Comparison of ENCODE assay signal across 13 mouse cellular contexts in the genomic region with DNA sequence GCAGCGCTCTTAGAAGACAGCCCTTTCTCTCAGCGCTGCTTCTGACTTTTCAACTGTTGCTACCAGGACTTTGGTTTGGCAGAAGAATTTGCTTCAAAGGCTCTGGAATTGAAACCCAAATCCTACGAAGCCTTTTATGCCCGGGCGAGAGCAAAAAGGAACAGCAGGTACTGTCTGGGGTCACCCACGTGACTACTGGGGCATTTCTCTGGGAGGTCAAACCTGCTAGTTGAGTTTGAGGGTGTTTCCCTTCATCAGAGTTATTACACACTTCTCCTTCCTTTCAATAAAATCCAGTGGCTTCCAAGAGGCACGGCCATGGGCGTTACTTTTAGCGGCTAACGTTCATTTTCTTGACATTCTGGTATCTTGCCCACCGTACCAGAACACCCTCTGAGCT. TPM values are rescaled to one million over a fixed set of nuclear protein-coding genes. Genes with fewer than 3 reads are reported as not detected.
DNase-seq lines count a peak whose midpoint lies in the region; ATAC-seq and TF ChIP-seq lines count a peak whose summit lies in the region.
"Had no signal": no experiment of that assay in that cellular context is flagged by ENCODE, and none has a peak within 500 bp of the region (broad histone marks: within the 10 kb centered on the region; RNA-seq: fewer than 3 reads in every experiment).

No protein-coding gene starts in this region.

- ATAC-seq in hindbrain, postnatal 0 days, result no peak
- no peak for ATAC-seq in midbrain, embryonic 15.5 days (replicated peaks)
- no peak for ATAC-seq in embryonic facial prominence, embryonic 14.5 days (ENCODE audit: low read depth)
- ATAC-seq: activated CD4-positive, CD25-positive, alpha-beta regulatory T cell, adult 4 months; forebrain, embryonic 14.5 days had no signal

- TF ChIP-seq POLR2A in small intestine, adult 2 months (IDR thresholded peaks at IDR 0.05; ENCODE audit: low read depth, low read length), result no peak
- no peak for TF ChIP-seq POLR2A in thymus, adult 2 months (IDR thresholded peaks at IDR 0.05; ENCODE audit: control insufficient read depth, extremely low read depth, insufficient read depth, low read length, poor library complexity)

- H3K4me2 ChIP-seq in hindbrain, postnatal 0 days (ENCODE audit: low read depth, low read length), result no peak overlapping the region
- no peak overlapping the region for H3K4me2 ChIP-seq in midbrain, embryonic 15.5 days
- no peak overlapping the region for H3K4me2 ChIP-seq in embryonic facial prominence, embryonic 14.5 days (ENCODE audit: low read depth, low read length)
- H3K4me2 ChIP-seq: lung, embryonic 14.5 days had no signal

- no peaks in the 10 kb centered on the region for H3K27me3 ChIP-seq in hindbrain, embryonic 10.5 days (ENCODE audit: insufficient read depth, poor library complexity, severe bottlenecking)
- no peaks in the 10 kb centered on the region for H3K27me3 ChIP-seq in hindbrain, postnatal 0 days (ENCODE audit: insufficient read depth, low read length)
- H3K27me3 ChIP-seq in midbrain, embryonic 10.5 days (ENCODE audit: low read depth, poor library complexity, severe bottlenecking), result no peaks in the 10 kb centered on the region
- H3K27me3 ChIP-seq in midbrain, embryonic 15.5 days (replicated peaks), result no peaks in the 10 kb centered on the region
- H3K27me3 ChIP-seq in embryonic facial prominence, embryonic 14.5 days (replicated peaks; ENCODE audit: control insufficient read depth, insufficient read depth, low read length), result no peaks in the 10 kb centered on the region
- H3K27me3 ChIP-seq in small intestine, adult 2 months (ENCODE audit: control insufficient read depth, insufficient read depth, low read length), result no peaks in the 10 kb centered on the region
- H3K27me3 ChIP-seq in thymus, adult 2 months (ENCODE audit: control insufficient read depth, insufficient read depth, low read length), result no peaks in the 10 kb centered on the region
- H3K27me3 ChIP-seq: CH12.LX had no signal

- H3K27ac ChIP-seq in hindbrain, embryonic 10.5 days, result peak overlapping the region; percentile 73
- H3K27ac ChIP-seq in hindbrain, postnatal 0 days, result no peak overlapping the region
- peak overlapping the region; percentile 47 for H3K27ac ChIP-seq in midbrain, embryonic 10.5 days (replicated peaks)
- no peak overlapping the region for H3K27ac ChIP-seq in midbrain, embryonic 15.5 days
- H3K27ac ChIP-seq in embryonic facial prominence, embryonic 14.5 days (replicated peaks; ENCODE audit: low read depth, low read length), result peak overlapping the region; percentile 34; the same call in 1 of the 2 replicates
- H3K27ac ChIP-seq in small intestine, adult 2 months (ENCODE audit: insufficient read depth, low read depth, low read length), result peak overlapping the region; percentile 79
- no peak overlapping the region for H3K27ac ChIP-seq in thymus, adult 2 months (ENCODE audit: control insufficient read depth, insufficient read depth, low read length)

- DNase-seq in hindbrain, embryonic 10.5 days (ENCODE audit: low spot score), result no peak
- DNase-seq in hindbrain, postnatal 0 days (ENCODE audit: low spot score), result no peak
- no peak for DNase-seq in midbrain, embryonic 10.5 days (ENCODE audit: low spot score)
- no peak for DNase-seq in embryonic facial prominence, embryonic 14.5 days (ENCODE audit: low spot score)
- DNase-seq in thymus, adult 2 months, result no peak
- DNase-seq in embryo, embryonic 10.5 days (ENCODE audit: low spot score), result no peak
- DNase-seq: heart, adult 18-20 months had no signal

- H3K9me3 ChIP-seq in hindbrain, embryonic 10.5 days, result peaks cover 6% of the 10 kb centered on the region; the same call in 1 of the 2 replicates
- H3K9me3 ChIP-seq in hindbrain, postnatal 0 days (ENCODE audit: low read length), result no peaks in the 10 kb centered on the region
- H3K9me3 ChIP-seq in midbrain, embryonic 10.5 days (replicated peaks), result no peaks in the 10 kb centered on the region
- no peaks in the 10 kb centered on the region for H3K9me3 ChIP-seq in midbrain, embryonic 15.5 days
- H3K9me3 ChIP-seq in embryonic facial prominence, embryonic 14.5 days (ENCODE audit: control insufficient read depth, low read length), result no peaks in the 10 kb centered on the region

- peaks cover 31% of the 10 kb centered on the region for H3K36me3 ChIP-seq in hindbrain, embryonic 10.5 days
- H3K36me3 ChIP-seq in hindbrain, postnatal 0 days (ENCODE audit: insufficient read depth, low read length), result peaks cover 6% of the 10 kb centered on the region; the same call in 1 of the 2 replicates
- peaks cover 31% of the 10 kb centered on the region for H3K36me3 ChIP-seq in midbrain, embryonic 10.5 days
- no peaks in the 10 kb centered on the region for H3K36me3 ChIP-seq in midbrain, embryonic 15.5 days (replicated peaks)
- peaks cover 56% of the 10 kb centered on the region for H3K36me3 ChIP-seq in embryonic facial prominence, embryonic 14.5 days (ENCODE audit: control insufficient read depth, insufficient read depth, low read length)
- peaks cover 31% of the 10 kb centered on the region for H3K36me3 ChIP-seq in small intestine, adult 2 months (ENCODE audit: control insufficient read depth, insufficient read depth, low read length)
- no peaks in the 10 kb centered on the region; the same call in 1 of the 2 replicates for H3K36me3 ChIP-seq in thymus, adult 2 months (ENCODE audit: control insufficient read depth, insufficient read depth, low read length)

- no peak for TF ChIP-seq CTCF in hindbrain, postnatal 0 days (IDR thresholded peaks at IDR 0.05; ENCODE audit: low read depth)
- TF ChIP-seq CTCF in small intestine, adult 2 months (IDR thresholded peaks at IDR 0.05; ENCODE audit: extremely low read depth, insufficient read length, insufficient replicate concordance, low read depth, low read length), result no peak
- no peak for TF ChIP-seq CTCF in thymus, adult 2 months (IDR thresholded peaks at IDR 0.05; ENCODE audit: borderline replicate concordance, control insufficient read depth, extremely low read depth, insufficient read depth, low read length, poor library complexity)

- peaks cover 24% of the 10 kb centered on the region for H3K4me1 ChIP-seq in hindbrain, embryonic 10.5 days (replicated peaks)
- H3K4me1 ChIP-seq in hindbrain, postnatal 0 days (ENCODE audit: insufficient read depth, low read length), result no peaks in the 10 kb centered on the region
- peaks cover 25% of the 10 kb centered on the region for H3K4me1 ChIP-seq in midbrain, embryonic 10.5 days
- H3K4me1 ChIP-seq in midbrain, embryonic 15.5 days, result peaks cover 23% of the 10 kb centered on the region
- no peaks in the 10 kb centered on the region for H3K4me1 ChIP-seq in embryonic facial prominence, embryonic 14.5 days (ENCODE audit: control insufficient read depth, insufficient read depth, low read length)
- H3K4me1 ChIP-seq in small intestine, adult 2 months (ENCODE audit: control insufficient read depth, insufficient read depth, insufficient read length, low read length), result peaks cover 20% of the 10 kb centered on the region
- peaks cover 4% of the 10 kb centered on the region; the same call in 1 of the 2 replicates for H3K4me1 ChIP-seq in thymus, adult 2 months (replicated peaks; ENCODE audit: control insufficient read depth, insufficient read depth, low read length)

- no peak overlapping the region for H3K9ac ChIP-seq in hindbrain, postnatal 0 days (replicated peaks; ENCODE audit: low read length)
- H3K9ac ChIP-seq in midbrain, embryonic 15.5 days, result no peak overlapping the region
- H3K9ac ChIP-seq in embryonic facial prominence, embryonic 14.5 days (ENCODE audit: low read depth, low read length), result no peak overlapping the region
- H3K9ac ChIP-seq: lung, embryonic 14.5 days had no signal

- no peak overlapping the region for H3K4me3 ChIP-seq in hindbrain, embryonic 10.5 days
- H3K4me3 ChIP-seq in hindbrain, postnatal 0 days (ENCODE audit: low read length), result no peak overlapping the region
- H3K4me3 ChIP-seq in midbrain, embryonic 10.5 days, result no peak overlapping the region
- no peak overlapping the region for H3K4me3 ChIP-seq in midbrain, embryonic 15.5 days
- H3K4me3 ChIP-seq in embryonic facial prominence, embryonic 14.5 days (ENCODE audit: low read depth, low read length), result no peak overlapping the region
- H3K4me3 ChIP-seq in small intestine, adult 2 months (ENCODE audit: low read depth, low read length), result peak overlapping the region; percentile 25
- no peak overlapping the region for H3K4me3 ChIP-seq in thymus, adult 2 months (ENCODE audit: control insufficient read depth, insufficient read depth, low read length)

- WGBS in hindbrain, embryonic 10.5 days, result 76% methylated on average over 11 of the region's 11 CpGs
- 69% methylated on average over 11 of the region's 11 CpGs for WGBS in hindbrain, postnatal 0 days
- WGBS in midbrain, embryonic 10.5 days, result 80% methylated on average over 11 of the region's 11 CpGs
- 75% methylated on average over 11 of the region's 11 CpGs for WGBS in midbrain, embryonic 15.5 days
- WGBS in embryonic facial prominence, embryonic 14.5 days, result 63% methylated on average over 11 of the region's 11 CpGs
- 61% methylated on average over 11 of the region's 11 CpGs for WGBS in small intestine, adult 2 months
- 93% methylated on average over 11 of the region's 11 CpGs for WGBS in thymus, adult 2 months

RNA-seq across cellular contexts. Expression of a gene that starts 40.4 kb away (rescaled TPM):
- polyA plus RNA-seq in hindbrain, embryonic 10.5 days (2016; fragmentation: Nextera tagmentation; extraction: Ambion mirVana), result 17.4 and 17.5 TPM in 2 replicates
- total RNA-seq in hindbrain, postnatal 0 days (2014; rRNA removed), result 38.4 and 84.9 TPM in 2 replicates
- polyA plus RNA-seq in hindbrain, postnatal 0 days (2015; fragmentation: Nextera tagmentation; extraction: Ambion mirVana), result 23.0 and 24.1 TPM in 2 replicates
- polyA plus RNA-seq in midbrain, embryonic 10.5 days (2016; fragmentation: Nextera tagmentation; extraction: Ambion mirVana), result 18.6 and 25.3 TPM in 2 replicates
- 18.1 and 19.1 TPM in 2 replicates for polyA plus RNA-seq in midbrain, embryonic 15.5 days (2015; fragmentation: Nextera tagmentation; extraction: Ambion mirVana)
- polyA plus RNA-seq in embryonic facial prominence, embryonic 14.5 days (2014; fragmentation: Nextera tagmentation; extraction: Ambion mirVana), result 29.1 and 32.7 TPM in 2 replicates
- polyA plus RNA-seq in small intestine, adult 2 months (2012; rRNA removed), result 17.5 and 30.4 TPM in 2 replicates
- polyA plus RNA-seq in thymus, adult 2 months (2012; rRNA removed), result 45.6 and 46.8 TPM in 2 replicates

Comparison
In these comparisons a context has a peak if more than half of its experiments do, and no peak if none do; other contexts are left out.
1. H3K27ac ChIP-seq: peak in hindbrain, embryonic 10.5 days (single experiment), midbrain, embryonic 10.5 days (single experiment), embryonic facial prominence, embryonic 14.5 days (single experiment) and small intestine, adult 2 months (single experiment); none in hindbrain, postnatal 0 days (single experiment), midbrain, embryonic 15.5 days (single experiment) and thymus, adult 2 months (single experiment).